Mouse (Mus musculus) kidney, adult 2 months (tissue): Measurements from ENCODE around the gene Exosc5. TPM values are rescaled to one million over a fixed set of nuclear protein-coding genes. Genes with fewer than 3 reads are reported as not detected.
A peak's percentile ranks its signal among the peaks of the same experiment; 100 is the strongest.

Experiments used
- DNase-seq: peaks from one replicate; pipeline ENCODE4 v3.0.0; 2021
- H3K27ac ChIP-seq: fragments of 200-500 bp; 2 replicates; pipeline ENCODE4 v1.5.1; 2012; ENCODE audit warnings: low read depth, low read length, control low read depth, inconsistent platforms; ENCODE audit not compliant: insufficient read depth
- H3K27me3 ChIP-seq: fragments of 200-500 bp; replicated peaks from 2 replicates; pipeline ENCODE4 v1.6.1; 2012; ENCODE audit warnings: mild to moderate bottlenecking, moderate library complexity, low read length, inconsistent platforms; ENCODE audit not compliant: control insufficient read depth, insufficient read depth
- H3K36me3 ChIP-seq: fragments of 200-500 bp; 2 replicates; pipeline ENCODE4 v1.6.1; 2012; ENCODE audit warnings: mild to moderate bottlenecking, moderate library complexity, low read length, inconsistent platforms; ENCODE audit not compliant: control insufficient read depth, insufficient read depth
- H3K4me1 ChIP-seq: fragments of 200-500 bp; 2 replicates; pipeline ENCODE4 v1.6.1; 2011; ENCODE audit warnings: low read length; ENCODE audit not compliant: control insufficient read depth, insufficient read depth
- H3K4me3 ChIP-seq: fragments of 200-500 bp; 2 replicates; pipeline ENCODE4 v1.5.1; 2011; ENCODE audit warnings: mild to moderate bottlenecking, low read depth, low read length, control low read depth; ENCODE audit not compliant: insufficient read depth
- CTCF ChIP-seq: fragments of 200-500 bp; conservative IDR thresholded peaks from 2 replicates; pipeline ENCODE4 v1.5.1; 2011; ENCODE audit warnings: low read depth, mild to moderate bottlenecking, control low read depth, low read length, moderate library complexity, mixed read lengths; ENCODE audit not compliant: insufficient read depth, insufficient read length
- POLR2A ChIP-seq: fragments of 200-500 bp; IDR thresholded peaks from one replicate; pipeline ENCODE4 v1.6.1; 2011; ENCODE audit warnings: low read depth, low read length, control low read depth
- WGBS: fragments of 180-500 bp; shearing (Covaris S2); methylation state at CpG from one replicate; pipeline ENCODE4 v1.1.7; 2018; 5-methylcytosine and 5-hydroxymethylcytosine counted together
- polyA plus RNA-seq: library from polyadenylated mRNA; depleted of rRNA; stranded (reverse); fragments of >200 nt; gene quantifications from 2 replicates; pipeline ENCODE4 v1.2.3, GENCODE M21; 2012

Exosc5 gene
- polyA plus RNA-seq, 1 experiment, result 64.9 TPM

DNA sequence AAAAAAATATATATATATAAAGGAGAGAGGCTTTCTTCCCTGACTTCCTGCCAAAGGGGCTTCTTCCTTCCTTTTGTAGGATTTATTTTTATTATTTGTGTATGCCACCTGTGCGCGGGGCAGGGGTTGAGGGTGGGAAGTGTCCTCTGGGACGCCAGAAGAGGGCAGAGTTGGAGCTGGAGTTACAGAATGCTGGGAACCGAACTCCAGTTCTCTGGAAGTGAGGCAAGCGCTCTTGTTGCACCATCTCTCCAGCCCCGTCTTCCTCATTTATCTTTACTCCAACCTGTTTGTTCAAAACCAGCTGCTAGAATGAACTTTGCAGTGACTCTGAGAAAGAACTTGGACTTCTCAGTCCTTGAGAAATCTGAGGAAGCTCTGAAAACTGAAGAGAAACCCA lies 21.0 kb downstream of the Exosc5 start:
- Histone ChIP-seq H3K4me1 (peaks cover 4% of the 10 kb centered on the region; the same call in 1 of the 2 replicates), H3K27ac (peak overlapping the region; percentile 3; the same call in 1 of the 2 replicates), H3K4me3 (no peak overlapping the region)

DNA sequence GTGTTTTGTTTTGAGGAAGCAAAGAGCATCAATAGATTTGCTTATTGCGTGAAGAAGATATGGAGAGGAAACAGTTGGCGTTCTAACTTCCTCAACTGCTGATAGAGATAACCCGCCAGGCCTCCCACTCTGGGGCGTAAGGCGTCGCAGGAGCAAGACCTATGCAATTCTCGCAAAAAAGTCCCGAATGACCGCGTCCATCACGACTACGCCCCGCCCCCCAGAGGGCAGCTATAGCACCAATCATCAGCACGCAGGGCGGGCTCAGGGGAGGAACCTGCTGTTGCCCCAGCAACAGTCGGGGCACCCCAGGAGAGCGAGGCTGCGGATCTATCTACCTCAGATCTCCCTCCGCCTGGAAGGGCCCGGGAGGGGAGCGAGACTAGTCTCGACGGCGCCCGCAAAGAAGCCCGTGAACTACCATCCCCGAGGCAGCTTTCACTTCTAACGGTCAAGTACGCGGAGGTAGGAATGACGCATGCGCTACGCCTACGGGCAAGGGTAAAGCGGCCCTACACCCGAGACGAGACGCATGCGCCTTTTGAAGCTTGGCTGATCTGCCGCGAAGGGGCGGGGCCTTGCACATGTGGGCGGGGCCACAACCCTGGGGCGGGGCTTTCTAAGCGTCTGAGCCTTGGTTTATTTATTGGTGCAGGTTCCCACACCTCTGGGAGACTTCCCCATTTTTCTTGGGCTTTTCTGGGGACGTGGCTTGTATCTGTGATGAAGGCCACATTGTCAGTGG lies 21.7 kb downstream of the Exosc5 start, which contains the start of gene B9d2:
B9d2 (plus strand) TSS at position 267 of the 745 bp plus-strand sequence.
- Histone ChIP-seq H3K4me1 (peaks cover 4% of the 10 kb centered on the region; the same call in 1 of the 2 replicates), H3K27me3 (no peaks in the 10 kb centered on the region), H3K4me3 (peak within 1 kb of the TSS; percentile 80), H3K36me3 (no peaks in the 10 kb centered on the region), H3K27ac (peak within 1 kb of the TSS; percentile 88)
- TF ChIP-seq POLR2A (peak; percentile 34), CTCF (no peak)
- peak; percentile 98 for DNase-seq
- WGBS, result under 1% methylated on average over 46 of the region's 46 CpGs

More for the DNA sequence above, 21.0 kb downstream of the Exosc5 start:
- no peak for DNase-seq
- Histone ChIP-seq H3K36me3 (no peaks in the 10 kb centered on the region), H3K27me3 (no peaks in the 10 kb centered on the region)
- WGBS, result 13% methylated on average over 6 of the region's 6 CpGs
- TF ChIP-seq CTCF, result peak; percentile 27; the same call in 1 of the 2 replicates
- no peak for TF ChIP-seq POLR2A

DNA sequence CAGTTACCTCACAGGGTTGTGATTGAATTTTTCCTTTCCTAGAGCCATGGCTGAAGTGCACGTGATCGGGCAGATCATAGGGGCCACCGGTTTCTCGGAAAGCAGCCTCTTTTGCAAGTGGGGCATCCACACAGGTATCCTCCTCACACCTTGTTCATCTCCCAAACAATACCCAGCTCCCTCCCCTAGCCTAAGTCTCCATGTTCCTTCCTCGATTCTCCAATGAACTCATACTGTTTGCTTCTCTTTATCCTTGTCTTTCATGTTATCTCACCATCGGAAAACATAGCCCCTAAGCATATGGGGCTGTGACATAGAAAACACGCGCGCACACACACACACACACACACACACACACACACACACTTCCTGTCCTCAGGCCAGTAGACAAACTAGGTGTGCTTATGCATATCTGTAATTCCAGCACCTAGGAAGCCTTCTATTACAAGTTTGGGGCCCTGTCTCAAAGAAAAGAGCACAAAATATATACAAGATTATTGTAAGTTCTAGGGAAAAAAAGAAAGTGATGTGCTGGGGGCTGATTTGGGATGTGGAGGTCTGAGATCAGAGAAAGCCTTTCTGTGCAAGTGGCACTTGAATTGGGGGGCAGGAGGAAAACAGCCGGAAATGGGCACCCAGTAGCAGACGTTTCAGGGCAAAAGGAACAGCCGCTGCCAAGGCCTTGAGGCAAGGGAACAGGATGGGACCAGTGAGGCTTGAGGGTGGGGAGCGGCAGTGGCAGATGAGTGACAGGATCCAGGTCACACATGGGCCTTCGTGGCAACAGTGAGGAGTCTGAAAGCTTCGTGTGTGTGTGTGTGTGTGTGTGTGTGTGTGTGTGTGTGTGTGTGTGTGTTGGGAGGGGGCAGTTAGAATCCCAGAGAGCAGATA lies 22.6 kb downstream of the Exosc5 start:
- DNase-seq, result no peak
- peaks cover 12% of the 10 kb centered on the region; the same call in 1 of the 2 replicates for H3K4me1 ChIP-seq
- 47% methylated on average over 15 of the region's 15 CpGs for WGBS
- H3K27ac ChIP-seq, result no peak overlapping the region
- no peaks in the 10 kb centered on the region for H3K27me3 ChIP-seq
- H3K36me3 ChIP-seq, result no peaks in the 10 kb centered on the region
- no peak for TF ChIP-seq POLR2A
- no peak for TF ChIP-seq CTCF
- H3K4me3 ChIP-seq, result no peak overlapping the region

DNA sequence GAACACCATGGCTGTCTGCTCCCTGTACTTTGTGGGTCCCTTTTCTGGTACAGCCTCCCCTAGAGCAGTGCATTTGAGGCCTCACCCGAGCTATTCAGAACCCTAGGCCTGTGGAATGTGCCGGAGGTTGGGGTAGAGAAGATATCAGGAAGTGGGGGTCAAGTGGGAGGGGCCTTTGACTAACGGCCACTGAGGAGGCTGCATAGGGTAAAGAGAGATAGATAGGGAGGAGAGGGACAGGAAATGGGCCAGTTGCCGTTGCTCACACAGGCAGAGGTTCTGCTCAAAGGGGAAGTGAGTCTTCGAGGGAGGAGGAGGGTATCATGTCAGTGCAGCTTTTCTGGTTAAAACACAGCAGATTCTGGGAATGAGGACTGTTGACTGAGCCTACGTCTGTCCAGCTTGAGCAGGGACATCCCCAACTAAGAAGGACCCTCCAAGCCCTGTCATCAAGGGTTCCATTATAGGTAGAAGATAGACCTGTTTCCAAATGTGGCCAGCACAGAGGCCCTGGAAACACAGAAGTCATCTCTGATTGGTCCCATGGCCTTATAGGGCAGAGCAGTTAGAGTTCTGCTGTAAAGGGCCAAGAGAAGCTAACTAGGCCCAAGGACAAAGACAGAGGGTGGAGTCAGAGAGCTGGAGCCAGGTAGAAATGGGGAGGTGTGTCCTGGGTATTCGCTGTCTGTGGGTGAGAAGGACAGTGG lies 24.7 kb downstream of the Exosc5 start:
- peak overlapping the region; percentile 32; the same call in 1 of the 2 replicates for H3K27ac ChIP-seq
- WGBS, result 65% methylated on average over 7 of the region's 7 CpGs

DNA sequence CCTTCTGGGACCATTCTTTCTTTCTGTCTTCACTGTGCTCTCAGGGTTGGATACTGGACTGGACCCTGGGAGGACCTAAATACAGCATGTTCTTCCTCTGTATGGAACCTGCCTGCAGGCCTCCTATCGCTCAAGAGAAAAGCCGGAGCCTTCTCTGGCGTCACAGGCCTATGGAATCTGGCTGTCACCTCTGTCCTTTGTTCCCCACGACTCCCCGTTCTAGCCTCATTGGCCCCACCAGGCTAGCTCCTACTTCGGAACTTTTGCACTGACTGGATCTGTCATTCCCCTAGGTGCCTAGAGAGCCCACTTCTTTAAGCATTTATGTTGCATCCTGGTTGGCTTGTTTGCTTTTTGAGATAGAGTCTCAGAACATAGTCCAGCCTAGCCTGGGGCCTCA lies 25.7 kb downstream of the Exosc5 start:
- H3K4me3 ChIP-seq, result no peak overlapping the region
- H3K27me3 ChIP-seq, result no peaks in the 10 kb centered on the region
- 91% methylated on average over 6 of the region's 6 CpGs for WGBS
- peaks cover 12% of the 10 kb centered on the region; the same call in 1 of the 2 replicates for H3K4me1 ChIP-seq
- no peaks in the 10 kb centered on the region for H3K36me3 ChIP-seq
- DNase-seq, result no peak
- H3K27ac ChIP-seq, result no peak overlapping the region
- no peak for TF ChIP-seq CTCF
- no peak for TF ChIP-seq POLR2A

More for the DNA sequence above, 24.7 kb downstream of the Exosc5 start:
- peak; percentile 56 for DNase-seq
- H3K4me1 ChIP-seq, result peaks cover 12% of the 10 kb centered on the region; the same call in 1 of the 2 replicates
- H3K36me3 ChIP-seq, result no peaks in the 10 kb centered on the region
- no peak overlapping the region for H3K4me3 ChIP-seq
- no peaks in the 10 kb centered on the region for H3K27me3 ChIP-seq
- TF ChIP-seq POLR2A, result no peak
- TF ChIP-seq CTCF, result no peak

DNA sequence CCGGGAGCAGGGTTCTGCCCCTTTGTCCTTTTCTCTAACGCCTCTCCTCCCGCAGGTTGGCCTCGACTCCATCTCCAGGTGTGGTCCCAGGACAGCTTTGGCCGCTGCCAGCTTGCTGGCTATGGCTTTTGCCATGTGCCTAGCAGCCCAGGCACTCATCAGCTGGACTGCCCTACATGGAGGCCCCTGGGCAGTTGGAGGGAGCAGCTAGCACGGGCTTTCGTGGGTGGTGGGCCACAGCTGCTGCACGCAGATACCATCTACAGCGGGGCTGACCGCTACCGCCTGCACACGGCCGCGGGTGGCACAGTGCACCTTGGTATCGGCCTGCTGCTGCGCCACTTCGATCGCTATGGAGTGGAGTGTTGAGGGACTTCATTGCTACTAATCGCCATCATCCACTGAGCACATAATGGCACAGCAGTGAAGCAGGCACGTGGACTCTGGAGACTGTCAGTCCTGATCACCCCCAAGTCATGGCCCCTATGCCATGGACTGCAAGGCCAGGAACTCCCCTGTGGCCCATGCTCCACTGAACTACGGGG lies 27.0 kb downstream of the Exosc5 start:
- peaks cover 12% of the 10 kb centered on the region; the same call in 1 of the 2 replicates for H3K4me1 ChIP-seq
- WGBS, result 75% methylated on average over 21 of the region's 21 CpGs

More for the DNA sequence above, 27.0 kb downstream of the Exosc5 start:
- Histone ChIP-seq H3K36me3 (no peaks in the 10 kb centered on the region), H3K27ac (no peak overlapping the region), H3K4me3 (peak overlapping the region; percentile 84; the same call in 1 of the 2 replicates), H3K27me3 (no peaks in the 10 kb centered on the region)
- DNase-seq, result no peak
- TF ChIP-seq POLR2A (no peak), CTCF (no peak)
